Mouse (Mus musculus) induced T-regulatory cell, adult 2 months (primary cell): ENCODE data around the gene Ankrd44.

Source experiments
- DNase-seq: peaks from one replicate; pipeline ENCODE4 v3.0.0-alpha.2; 2012; ENCODE audit warnings: low read depth

Ankrd44 gene

GRCm38 (mm10) chr1:54922707-54923106, 3.5 kb downstream of the Ankrd44 start:
- DNase-seq, result peak; percentile 37

- DNase-seq, result peak; percentile 47
These were observed 4.1 kb downstream of the Ankrd44 start for GRCm38 (mm10) chr1:54922025-54922574.

- no peak for DNase-seq
These were observed 6.1 kb downstream of the Ankrd44 start for GRCm38 (mm10) chr1:54920132-54920531.

GRCm38 (mm10) chr1:54916456-54916855, 9.7 kb downstream of the Ankrd44 start:
- peak; percentile 32 for DNase-seq

- no peak for DNase-seq
These were observed 11.8 kb downstream of the Ankrd44 start for GRCm38 (mm10) chr1:54914387-54914786.

- peak; percentile 78 for DNase-seq
These were observed 12.8 kb downstream of the Ankrd44 start for GRCm38 (mm10) chr1:54913379-54913873.

- DNase-seq, result peak; percentile 49
These were observed 13.2 kb downstream of the Ankrd44 start for GRCm38 (mm10) chr1:54913063-54913335.

- DNase-seq, result peak; percentile 58
These were observed 13.7 kb downstream of the Ankrd44 start for GRCm38 (mm10) chr1:54912290-54913062.

- DNase-seq, result no peak
These were observed 15.0 kb downstream of the Ankrd44 start for GRCm38 (mm10) chr1:54911256-54911610.

GRCm38 (mm10) chr1:54910489-54911255, 15.5 kb downstream of the Ankrd44 start:
- peak; percentile 56 for DNase-seq

GRCm38 (mm10) chr1:54908786-54909185, 17.4 kb downstream of the Ankrd44 start:
- DNase-seq, result peak; percentile 64

GRCm38 (mm10) chr1:54907066-54907639, 19.0 kb downstream of the Ankrd44 start:
- peak; percentile 83 for DNase-seq

GRCm38 (mm10) chr1:54906322-54906721, 19.9 kb downstream of the Ankrd44 start:
- DNase-seq, result peak; percentile 63

- DNase-seq, result no peak
These were observed 20.6 kb downstream of the Ankrd44 start for GRCm38 (mm10) chr1:54905632-54906031.

- DNase-seq, result no peak
These were observed 22.0 kb downstream of the Ankrd44 start for GRCm38 (mm10) chr1:54904165-54904564.

- DNase-seq, result no peak
These were observed 23.4 kb downstream of the Ankrd44 start for GRCm38 (mm10) chr1:54902689-54903246.

- no peak for DNase-seq
These were observed 25.1 kb downstream of the Ankrd44 start for GRCm38 (mm10) chr1:54901084-54901483.

GRCm38 (mm10) chr1:54899247-54899646, 26.9 kb downstream of the Ankrd44 start:
- DNase-seq, result no peak

GRCm38 (mm10) chr1:54898656-54899084, 27.5 kb downstream of the Ankrd44 start:
- DNase-seq, result no peak

- DNase-seq, result no peak
These were observed 28.5 kb downstream of the Ankrd44 start for GRCm38 (mm10) chr1:54897726-54898125.

- DNase-seq, result peak; percentile 85
These were observed 29.8 kb downstream of the Ankrd44 start for GRCm38 (mm10) chr1:54896109-54897085.
